Mouse (Mus musculus) stomach, postnatal 0 days (tissue): Measurements from ENCODE around the gene Zfp688.

Source experiments
- CTCF ChIP-seq: IDR thresholded peaks from 2 replicates; pipeline ENCODE4 v1.5.1; 2016; ENCODE audit warnings: antibody characterized with exemption, low read depth, mild to moderate bottlenecking, moderate library complexity
- EP300 ChIP-seq: optimal IDR thresholded peaks from 2 replicates; pipeline ENCODE3; 2016; ENCODE audit warnings: antibody characterized with exemption

GRCm38 (mm10) chr7:127435206-127435605 lies 13.3 kb upstream of the Zfp688 start:
- TF ChIP-seq CTCF (no peak), EP300 (no peak)
